Mouse (Mus musculus) c-Kit-positive CD71-negative TER-119-negative erythroid progenitor cells, embryonic 14.5 days (primary cell): ENCODE results near the gene Slc17a5.
"Not testable (repeated sequence)": the region's sequence is repeated elsewhere in the genome, so short reads cannot be mapped to it uniquely, and the experiment has no call there.

Experiments
- DNase-seq: peaks from one replicate; pipeline ENCODE4 v3.0.0-alpha.2; 2013; ENCODE audit warnings: low read depth

Gene Slc17a5

DNA sequence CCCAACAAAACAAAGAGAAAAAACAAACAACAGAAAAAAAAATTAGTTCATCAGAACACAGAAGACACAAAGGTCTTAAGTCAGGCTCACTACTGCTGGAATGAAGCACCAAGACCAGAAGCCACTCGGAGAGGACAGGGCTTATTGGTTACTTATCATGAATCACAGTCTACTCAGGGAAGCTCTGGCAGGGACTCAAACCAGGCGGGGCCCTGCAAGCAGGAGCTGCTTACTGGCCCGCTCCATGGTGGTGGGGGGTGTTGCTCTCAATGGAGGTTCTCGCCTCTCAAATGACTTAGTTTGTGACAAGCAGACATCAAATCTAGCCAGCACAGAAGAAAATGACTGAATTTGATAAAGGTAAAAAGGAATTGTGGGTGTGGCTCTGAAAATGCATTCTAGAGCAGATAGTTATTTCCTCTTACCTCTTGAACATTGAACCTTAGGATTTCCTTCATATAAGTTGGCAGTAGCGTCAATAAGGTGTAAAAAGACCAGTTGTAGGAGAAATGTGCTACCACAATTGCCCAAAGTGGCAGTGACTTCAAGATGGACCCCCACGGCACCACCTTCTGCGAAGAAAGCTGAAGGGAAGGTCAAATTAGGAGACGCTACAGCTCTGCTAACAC is 29.1 kb downstream of the Slc17a5 start:
- DNase-seq, result no peak

DNA sequence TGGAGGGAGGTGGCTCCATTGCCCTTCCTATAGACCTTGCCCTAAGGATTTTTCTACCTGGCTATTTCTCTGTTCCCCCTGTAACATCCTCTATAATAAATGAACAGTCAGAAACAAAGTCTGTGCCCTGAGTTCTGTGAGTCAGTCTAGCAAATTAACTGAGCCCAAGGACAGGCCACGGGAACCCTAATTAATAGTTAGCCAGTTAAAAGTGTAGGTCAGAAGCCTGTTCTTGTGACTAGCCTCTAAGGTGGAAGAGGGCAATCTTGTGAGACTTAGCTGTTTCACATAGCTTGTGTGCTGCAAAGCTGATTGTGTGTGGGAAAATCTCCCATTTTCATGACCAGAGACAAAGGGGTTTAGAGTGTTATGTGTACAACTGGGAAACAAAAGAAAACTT is 30.8 kb downstream of the Slc17a5 start:
- no peak for DNase-seq

DNA sequence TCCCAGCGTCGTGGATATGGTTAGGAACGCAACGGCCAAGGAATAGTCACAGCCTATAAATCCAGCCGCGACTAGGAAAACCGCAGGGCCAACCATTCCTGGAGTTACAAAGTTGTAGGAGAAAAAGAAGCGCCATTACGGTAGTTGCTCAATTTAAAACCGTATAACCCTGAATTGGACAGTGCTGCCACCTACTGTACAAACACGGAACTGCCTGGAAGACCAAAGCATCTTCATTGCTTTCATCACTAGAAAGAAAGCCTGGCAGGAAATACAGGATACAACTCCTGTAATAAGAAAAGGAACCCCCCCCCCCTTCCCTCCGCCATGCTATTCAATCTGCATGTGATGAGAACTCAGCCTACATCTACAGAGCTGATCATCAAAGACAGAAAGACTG is 34.9 kb downstream of the Slc17a5 start:
- DNase-seq, result peak; percentile 59

DNA sequence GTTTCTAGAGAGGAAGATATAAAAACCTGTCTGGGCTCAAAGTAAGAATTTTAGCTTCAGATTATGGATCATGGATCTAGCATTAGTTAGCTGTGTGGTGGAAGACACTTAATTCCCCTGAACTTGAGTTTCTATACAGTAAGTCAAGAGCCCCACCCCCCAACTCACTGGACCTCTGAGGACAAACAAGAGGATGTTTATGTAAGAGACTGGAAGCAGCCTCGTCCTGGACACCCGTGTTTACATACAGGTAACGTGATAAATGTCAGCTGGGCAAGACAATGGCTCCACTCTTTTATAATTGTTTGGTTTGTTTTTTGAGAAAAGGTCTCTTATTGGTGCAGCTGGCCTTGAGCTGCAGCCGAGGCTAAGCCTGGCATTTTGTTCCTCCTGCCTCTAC is 36.1 kb downstream of the Slc17a5 start:
- DNase-seq, result no peak

DNA sequence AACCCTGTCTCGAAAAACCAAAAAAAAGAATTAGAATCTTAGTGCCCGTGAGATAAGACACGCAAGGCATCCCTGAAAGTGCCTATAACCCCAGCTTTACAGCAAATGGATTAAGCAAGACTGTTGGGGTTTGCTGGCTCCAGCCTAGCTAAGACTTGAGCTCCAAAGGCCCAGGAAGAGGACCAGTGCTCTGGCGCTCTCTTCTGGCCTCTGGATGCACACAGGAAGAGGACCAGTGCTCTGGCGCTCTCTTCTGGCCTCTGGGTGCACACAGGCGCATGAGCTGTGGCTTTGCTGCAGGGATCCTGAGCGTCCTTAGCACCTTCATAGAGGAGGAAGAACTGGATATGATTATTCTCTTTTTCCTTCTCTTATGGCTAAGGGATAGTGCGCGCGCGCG is 40.1 kb downstream of the Slc17a5 start:
- no peak for DNase-seq

DNA sequence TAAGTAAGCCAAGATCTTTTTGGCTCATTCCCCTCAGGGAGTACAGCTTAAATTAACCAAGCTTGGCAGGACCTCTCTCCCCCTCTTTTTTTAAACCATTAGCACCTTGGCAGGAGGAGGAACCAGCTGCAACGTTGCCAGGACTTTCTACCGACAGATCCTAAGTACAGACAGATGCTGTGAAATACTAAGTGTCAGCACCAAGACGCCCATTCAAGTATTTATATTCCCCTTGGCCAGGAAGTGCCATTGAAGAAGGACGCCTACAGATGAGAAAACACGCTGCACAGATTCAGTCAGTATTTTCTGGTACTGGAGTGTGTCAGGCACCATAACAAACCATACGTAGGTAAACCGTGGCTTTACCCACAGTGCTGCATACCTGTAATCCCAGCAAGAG is 40.9 kb downstream of the Slc17a5 start:
- no peak for DNase-seq

DNA sequence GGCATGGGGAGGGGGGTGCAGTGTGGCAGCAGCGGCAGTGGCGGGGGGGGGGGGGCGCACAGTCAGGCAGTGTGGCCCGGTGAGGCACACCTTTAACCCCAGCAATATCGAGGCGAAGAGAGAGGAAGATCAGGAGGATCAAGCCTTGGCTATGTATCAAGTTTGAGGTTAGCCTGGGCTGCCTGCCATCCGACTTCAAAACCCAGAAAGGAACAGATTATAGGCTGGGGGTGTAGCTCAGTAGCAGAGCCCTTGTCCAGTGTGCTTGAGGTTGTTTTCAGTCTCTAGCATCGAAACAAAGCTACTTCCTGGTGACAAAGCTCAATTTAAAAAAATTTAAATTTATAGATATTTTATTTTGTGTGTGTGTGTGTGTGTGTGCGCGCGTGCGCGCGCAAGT is 46.1 kb downstream of the Slc17a5 start:
- no peak for DNase-seq

DNA sequence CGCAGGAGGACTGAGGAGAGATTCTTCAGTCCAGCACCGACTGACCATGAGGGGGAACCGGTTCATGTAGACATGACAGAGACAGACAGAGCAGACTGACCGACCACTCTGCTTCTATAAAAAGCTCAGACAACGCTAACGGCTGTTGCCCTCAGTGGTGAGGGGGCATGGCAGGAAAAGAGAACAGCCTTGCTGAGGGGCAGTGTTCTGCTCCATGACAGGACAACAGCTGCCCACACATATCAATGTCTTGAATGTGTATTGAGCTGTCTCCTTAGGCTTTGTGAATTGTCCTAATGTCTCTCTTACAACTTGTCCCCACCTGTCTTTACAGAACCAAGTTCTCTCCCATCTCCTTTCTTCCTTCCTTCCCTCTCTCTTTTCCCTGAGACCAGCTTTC is 49.4 kb downstream of the Slc17a5 start:
- no peak for DNase-seq

DNA sequence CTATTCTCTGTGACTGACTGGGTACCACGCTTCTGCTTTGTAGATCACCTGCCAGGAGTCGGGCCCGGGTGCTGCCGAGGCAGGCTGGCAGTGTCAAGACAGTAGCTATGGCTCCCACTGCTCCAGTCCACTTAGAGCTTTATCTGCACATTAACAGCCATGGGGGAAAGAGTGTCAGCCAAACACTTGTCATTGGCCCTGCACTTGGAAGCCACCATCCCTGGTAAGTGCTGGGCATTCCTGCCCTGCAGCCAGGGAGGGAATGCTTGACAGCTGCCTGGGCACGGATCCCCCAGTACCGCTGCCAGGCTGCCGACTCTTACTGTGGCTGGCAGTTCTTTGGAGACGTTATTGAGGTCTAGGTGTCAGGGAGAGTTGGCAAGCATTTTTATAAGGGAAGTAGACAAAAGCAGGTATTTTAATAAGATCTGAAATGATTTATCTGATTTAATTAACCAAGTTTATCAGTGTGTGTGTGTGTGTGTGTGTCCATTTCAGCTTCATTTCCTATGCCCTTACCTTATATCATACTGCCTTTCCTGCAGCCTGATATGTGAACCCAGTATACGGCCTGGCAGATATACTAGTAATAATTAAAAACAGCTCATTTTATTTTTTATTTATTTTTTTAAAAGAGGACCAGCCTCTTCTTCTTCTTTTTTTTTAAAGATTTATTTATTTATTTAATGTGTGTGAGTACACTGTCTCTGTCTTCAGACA is 50.5 kb downstream of the Slc17a5 start:
- no peak for DNase-seq

DNA sequence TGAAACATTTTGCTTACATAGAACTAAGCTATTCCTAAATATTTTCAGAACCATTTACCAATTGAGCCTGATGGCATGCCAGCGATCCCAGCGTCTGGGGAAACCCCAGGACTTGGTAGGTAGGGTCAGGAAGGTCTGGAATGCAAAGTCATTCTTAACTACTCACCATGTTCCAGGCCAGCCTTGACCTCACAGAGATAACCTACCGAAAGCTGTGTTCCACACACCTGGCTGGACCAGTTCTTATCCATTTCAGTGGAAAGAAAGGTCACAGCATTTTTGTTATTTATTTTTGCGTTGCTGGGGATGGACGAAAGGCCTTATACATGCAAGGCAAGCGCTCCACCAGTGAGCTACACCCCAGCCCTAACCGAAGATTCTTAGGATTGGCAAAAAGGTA is 53.2 kb downstream of the Slc17a5 start:
- no peak for DNase-seq

DNA sequence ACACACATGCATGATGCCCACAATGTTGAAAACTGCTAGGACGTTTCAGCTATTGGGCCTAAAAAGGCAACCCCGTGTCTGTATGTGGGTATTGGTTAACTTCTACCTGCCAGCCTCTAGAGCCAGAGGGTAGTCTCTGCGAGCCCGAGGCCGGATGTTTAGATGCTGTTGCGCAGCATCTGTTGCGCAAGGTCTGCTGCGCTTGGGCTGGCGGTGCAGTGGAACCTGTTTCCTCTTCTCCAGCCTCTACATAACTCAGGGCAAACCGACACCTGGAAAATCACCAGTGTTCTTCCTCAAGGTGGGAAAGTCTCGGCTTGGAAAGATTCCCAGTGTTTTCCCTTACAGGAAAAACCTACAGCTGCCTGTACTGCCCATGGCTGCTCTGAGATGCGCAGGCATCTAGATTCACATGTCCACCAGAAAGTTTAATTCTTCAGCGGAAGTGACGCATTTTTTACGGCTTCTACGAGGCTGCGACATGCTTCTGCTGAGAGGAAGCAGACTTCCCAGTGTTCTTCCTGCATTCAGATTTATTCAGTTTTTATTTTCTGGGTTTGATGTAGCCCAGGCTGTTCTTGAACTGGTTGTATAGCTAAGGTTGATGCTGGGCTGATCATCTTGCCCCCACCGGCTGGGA is 54.4 kb downstream of the Slc17a5 start:
- DNase-seq, result no peak

DNA sequence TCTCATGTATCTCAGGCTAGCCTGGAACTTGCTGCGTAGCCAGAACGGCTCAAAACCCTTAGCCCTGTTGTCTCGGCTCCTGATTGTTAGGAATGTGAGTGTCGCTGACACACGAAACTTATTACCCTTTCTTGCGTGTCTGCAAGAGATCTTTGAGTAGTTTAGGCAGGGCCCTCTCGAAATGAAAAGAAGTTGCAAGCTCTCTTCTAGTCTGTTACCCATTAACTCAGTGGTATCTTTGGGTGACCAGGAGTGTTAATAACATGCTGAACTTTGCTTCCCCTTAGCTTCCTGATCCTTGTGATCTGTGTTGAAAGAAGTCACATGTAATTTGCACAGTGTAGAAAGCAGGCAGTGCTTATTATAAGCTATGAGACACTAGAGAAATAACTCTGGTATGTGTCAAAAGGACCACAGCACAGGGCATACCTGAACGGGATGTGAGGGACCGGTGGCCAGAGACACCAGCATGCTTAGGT is 55.5 kb downstream of the Slc17a5 start:
- DNase-seq, result no peak

DNA sequence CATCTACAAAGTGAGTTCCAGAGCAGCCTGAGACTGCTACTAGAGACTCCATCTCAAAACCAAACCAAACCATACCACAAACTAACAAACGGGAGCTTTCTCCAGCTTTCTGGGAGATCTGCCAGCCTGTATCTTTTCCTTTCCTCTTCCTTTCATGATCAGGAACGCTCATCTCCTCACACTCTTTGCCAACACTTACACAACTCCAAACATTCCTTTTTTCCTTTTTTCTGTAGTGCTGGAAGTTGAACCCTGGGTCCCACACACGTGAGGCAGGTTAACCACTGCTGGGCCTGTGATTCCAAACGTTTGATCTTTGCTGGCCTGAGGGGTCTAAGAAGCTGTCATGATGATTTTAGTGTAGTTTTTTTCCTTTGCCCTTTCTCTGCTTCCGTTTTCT is 56.0 kb downstream of the Slc17a5 start:
- DNase-seq, result no peak

DNA sequence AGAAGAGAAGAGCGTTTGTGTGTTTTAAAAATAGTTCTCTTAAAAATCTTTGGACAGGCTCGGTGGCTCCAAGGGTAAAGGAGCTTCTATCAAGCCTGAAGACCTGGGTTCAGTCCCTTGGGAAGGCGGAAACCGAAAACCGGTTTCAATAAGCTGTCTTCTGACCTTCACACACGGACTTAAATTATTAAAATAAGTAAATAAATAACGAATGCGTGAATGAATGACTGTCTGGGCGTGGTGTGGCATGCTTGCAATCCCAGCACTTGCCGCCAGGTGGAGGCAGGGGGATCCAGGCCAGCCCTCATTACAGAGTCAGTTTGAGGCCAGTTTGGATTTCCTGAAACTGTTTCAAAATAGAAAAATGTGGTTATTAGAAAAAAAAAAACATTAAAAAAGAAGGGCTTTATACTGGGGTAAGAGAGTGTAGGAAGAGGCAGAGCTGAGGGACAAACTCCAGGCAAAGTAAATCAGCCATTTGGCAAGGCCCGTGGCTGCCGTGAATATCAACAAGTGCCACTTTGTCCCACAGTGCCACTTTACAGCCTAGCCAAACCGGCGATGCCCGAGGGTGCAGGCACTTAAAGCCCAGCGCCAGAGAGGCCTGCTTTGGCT is 60.0 kb downstream of the Slc17a5 start:
- peak; percentile 79 for DNase-seq

DNA sequence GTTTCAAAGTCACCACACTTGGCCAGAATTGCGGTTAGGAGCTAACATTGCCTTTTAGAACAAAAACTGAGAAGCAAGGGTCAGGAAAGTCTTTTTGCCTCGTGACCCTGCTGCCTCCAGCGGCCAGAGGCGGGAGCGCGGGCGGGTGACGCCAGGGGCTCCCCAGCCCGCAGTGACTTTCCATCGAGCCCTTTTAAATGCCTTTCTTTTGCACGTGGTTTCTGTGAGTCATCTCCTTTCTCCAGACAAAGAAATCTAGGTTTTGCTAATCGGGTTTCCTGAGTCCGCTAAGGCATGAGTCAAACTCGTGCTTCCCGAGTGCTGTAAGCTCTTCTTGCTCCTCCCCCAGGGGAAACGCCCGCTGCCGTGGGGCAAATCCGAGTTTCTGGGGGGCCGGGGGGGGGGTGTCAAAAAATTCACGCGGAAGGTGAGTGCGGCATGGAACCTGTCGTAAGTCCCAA is 60.5 kb downstream of the Slc17a5 start:
- DNase-seq, result peak; percentile 85

DNA sequence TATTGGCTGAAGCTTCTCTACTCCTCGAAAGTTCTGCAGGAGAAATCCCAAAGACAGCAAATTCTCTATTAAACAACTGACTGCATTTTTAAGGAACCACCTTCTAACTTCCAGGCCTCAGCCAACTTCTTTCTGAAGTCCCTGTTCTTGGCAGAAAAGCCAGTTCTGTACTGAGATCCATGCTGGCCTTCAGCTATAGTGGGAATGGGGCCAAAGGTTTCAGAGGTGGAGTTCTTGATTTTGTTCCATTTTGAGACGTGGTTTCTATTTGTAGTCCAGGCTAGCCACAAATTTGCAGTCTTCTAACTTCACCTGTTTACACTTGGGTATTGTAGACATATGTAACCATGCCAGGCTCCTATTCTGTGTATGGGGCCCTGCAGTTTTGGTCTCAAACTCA is 61.6 kb downstream of the Slc17a5 start:
- no peak for DNase-seq

DNA sequence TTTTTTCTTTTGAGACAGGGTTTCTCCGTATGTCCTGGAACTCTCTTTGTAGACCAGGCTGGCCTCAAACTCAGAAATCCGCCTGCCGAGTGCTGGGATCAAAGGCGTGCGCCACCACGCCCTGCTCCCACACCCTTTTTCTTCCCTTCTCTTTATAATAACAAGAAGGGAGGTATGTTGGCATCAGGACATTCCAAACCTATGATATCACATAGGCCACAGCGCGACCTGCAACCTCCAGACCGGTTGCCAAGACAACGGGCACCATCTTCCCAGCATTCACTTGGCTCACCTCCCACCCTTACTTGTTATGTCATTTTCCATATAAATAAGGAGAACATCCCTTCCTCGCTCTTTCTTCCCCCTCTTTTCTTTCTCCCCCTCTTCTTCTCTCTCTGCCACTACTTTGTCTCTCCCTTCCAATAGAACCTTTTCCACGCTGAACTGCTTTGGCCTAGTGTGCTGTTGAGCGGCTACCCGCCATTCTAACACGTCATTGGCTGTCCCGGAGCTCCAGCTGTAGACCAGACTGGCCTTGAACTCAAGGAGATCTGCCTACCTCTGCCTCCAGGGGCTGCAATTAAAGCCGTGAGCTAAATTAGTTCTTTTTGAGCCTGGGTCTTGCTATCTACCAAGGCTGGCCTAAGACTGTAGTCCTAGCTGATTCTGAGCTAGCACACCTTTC is 62.2 kb downstream of the Slc17a5 start:
- DNase-seq, result no peak

DNA sequence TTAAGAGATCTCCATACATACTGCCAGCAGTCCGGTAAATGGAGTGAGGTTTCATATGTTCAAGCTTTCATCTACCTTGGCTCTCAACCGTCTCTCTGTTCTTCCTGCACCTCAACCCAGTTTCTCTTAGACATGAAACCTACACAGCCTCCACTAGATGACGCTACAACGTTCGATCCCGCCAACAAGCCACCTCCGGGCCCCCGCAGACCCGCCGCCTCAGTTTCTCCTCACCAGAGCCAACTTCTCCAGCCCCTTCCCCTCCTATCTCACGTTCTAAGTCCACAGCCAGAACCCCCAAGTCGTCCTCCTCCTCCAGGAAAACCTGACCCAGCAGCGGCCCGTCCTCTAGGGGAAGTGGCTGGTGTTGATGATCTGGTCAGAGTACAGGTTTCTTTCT is 66.2 kb downstream of the Slc17a5 start:
- DNase-seq, result peak; percentile 40

DNA sequence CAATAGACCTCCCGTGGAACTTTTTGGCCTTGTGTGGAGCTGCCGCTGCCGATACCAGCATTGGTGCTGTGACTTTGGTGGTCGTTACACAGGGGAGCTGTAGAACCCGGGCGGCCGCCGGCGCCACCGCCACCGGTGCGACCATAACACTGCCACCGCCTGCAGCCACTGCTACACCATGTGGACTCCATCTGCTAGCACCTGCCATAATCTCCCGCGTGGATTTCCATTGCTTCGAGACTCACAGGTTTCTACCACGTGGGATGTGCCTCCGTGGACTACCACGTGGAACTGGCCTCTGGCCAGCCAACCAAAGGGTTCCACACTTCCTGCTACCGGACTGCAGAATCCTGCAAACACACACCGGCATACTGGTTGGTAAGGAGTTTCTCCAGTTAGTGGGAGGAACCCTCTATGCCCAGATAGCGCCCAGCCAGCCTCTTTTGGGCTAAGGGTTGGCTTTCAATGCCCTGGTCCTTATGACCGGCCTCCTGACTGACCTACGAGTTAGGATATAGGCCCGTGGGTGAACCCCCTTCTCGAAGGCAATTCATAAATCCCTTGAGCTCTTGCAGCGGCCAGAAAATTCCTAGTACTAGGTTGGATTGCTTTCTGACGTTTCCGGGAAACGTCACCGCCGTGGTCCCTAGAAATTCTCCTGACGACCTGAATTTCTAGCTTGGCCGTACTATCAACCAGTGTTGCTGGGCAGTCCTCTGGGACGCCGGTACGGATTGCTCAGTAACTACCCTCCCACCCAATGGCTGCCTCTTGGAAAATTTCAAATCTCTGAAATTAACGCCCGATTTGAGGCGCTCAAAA is 66.8 kb downstream of the Slc17a5 start:
- no peak for DNase-seq

DNA sequence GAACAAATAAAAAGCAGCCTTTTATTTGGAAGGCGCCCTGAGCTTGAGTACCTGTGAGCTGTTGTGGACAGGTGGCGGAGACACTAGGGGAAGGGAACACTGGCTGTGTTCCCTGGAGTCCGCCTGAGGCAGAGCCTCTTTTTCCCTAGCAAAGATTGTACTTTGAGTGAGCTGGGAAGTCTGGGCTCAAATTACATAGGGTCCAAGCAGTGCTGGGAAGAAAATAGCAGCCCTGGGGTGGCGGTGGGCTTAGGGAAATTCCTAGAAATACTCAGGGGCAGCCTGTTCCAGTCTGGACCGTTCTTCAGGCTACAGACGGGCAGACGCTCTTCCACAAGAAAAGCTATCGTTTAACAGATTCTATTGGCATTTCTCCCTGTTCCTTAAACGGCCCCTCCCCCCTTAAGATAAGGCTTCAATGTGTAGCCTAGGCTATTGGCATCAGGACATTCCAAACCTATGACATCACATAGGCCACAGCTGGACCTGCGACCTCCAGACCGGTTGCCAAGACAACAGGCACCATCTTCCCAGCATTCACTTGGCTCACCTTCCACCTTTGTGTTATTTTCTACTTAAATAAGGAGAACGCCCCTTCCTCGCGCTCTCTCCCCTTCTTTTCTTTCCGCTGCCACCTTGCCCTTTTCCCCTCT is 67.6 kb downstream of the Slc17a5 start:
- DNase-seq, result no peak

DNA sequence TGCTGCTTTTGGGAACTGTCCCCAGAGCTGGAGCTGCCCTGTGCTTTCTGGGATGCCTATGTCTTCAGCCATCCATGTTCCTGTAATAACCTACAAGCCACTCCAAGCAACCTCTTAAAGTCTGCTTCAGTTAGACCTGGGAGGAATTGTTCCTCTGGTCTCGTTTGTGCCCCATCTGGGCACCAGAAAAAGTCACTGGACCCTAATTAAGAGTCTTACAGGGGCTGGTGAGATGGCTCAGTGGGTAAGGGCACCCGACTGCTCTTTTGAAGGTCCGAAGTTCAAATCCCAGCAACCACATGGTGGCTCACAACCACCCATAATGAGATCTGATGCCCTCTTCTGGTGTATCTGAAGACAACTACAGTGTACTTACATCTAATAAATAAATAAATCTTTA is 70.6 kb downstream of the Slc17a5 start:
- DNase-seq, result not testable (repeated sequence)
